Mouse (Mus musculus): Measurements from ENCODE around the gene Tmcc2.

The Tmcc2 gene

DNA sequence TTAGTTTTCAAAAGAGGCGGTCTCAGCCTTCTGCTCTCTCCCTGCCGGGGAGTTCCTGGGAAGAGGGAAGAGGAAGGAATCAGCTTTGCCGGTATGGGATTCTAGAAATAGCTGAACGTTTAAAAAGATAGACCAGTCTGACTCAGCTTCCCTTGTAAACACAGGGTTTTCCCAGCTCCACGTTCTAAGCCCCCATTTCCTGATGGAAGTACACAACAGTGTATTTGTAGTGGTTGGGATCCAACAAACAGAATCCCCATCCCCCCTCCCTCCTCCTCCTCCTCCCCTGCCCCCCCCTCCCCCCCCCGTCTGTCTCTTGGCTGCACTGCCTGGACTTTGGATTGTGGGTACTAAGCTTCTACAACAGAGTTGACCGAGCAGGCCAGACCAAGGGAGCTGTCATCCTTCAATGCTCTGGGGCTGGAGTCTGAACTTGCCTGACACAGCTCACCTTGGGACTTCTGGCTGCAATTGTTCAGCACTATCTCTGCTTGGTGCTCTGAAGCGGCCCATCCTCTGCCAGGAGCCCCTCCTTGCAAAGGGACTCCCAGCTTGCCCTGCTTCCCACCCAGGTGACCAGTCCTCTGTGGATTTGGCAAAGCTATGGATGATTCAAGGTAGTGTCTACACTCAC is 52.9 kb downstream of the Tmcc2 start:
- DNase-seq: no peak

DNA sequence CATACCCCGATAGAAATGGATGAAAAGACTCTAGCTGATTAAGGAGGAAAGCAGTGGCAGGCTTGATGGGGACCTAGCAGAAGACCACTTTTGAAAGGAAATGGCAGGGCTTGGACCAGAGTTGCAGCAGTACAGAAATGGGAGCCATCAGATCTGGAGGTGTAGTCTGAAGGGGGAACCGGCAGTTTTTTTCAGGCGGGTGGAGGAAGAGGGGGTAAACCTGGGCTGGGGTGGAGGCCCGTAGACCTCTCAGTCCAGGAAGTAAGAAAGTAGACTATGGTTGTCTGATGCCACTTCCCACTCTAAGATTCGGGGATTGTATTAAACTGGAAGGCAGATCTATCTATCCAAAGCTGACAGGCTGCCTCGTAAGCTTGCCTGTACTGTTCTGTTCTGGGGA is 54.2 kb downstream of the Tmcc2 start:
- no peak for DNase-seq

DNA sequence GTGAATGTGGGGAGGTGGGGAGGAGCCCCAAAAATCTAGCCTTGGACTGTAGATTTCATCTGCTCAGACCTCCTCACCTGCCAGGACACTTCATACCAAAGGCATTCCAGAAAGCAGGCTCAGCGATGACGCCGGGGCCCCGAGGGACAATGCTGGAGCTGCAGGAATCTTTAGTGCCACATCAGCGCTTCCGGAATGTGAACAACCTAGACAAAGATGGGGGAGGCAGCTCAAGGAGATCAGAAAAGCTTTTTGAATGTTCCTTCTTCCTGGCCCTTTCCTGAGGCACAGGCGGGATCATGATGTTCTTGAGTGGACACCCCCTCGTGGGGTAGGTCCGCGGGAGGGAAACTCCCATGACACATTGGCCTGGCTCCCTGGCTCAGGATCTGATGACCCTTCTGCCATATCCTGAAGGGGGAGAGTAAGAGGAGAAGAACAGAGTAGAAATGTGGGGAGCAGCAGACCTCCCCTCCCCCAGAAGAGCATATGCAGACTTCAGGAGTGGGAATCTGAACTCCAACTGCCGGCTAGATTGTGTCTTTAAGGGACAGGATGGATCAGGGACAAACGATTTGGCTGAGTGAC is 55.6 kb downstream of the Tmcc2 start:
- DNase-seq: peak; percentile 31

DNA sequence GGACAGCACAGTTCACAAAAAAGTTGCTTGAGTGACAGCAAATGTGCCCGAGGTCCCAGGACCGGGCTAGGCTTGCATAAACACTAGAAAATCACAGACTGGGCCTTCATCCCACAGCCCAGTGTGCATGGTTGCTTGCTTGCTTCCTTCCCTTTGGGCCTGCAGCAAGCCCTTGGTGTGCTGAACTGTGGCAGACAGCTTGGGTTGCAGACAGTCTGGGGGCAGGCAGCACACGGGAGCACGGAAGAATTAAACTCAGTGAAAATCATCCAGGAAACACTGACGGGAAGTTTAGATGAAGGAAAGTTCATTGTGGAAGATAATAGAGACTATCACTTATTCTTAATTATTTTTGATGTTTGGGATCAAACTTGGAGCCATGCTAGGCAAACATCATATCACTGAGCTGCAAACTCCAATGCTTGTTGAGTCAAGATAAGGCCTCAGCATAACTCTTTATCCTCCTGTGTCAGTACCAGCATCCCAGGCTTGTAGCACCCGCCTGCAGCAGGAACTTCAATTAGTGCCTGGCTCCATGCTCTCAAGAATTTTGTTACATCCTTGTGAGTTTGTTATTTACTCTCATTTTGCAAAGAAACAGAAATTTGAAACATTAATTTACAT is 56.8 kb downstream of the Tmcc2 start:
- DNase-seq: no peak

DNA sequence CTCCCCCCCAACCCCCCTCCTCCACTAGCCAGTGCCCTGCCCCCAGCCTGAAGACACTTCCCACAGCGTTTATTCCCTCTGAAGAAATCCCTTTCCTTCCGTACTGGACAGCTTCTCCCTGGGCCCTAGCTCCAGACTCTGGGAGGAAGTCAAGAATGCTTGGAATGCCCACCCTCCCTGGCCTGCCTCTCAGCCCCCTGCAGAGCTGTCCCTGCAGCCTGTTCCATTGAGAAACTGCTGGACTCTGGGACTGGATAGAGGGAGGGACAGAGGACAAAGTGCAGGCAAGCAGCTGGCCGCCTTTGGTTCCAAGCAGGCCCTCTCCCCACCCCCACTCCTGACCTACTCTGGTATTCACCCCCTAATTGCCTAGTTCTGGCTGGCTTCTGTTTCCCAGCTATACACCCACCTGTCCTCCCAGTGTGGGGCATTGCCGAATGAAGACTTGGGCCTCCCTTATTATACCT is 57.4 kb downstream of the Tmcc2 start:
- DNase-seq: peak; percentile 86

DNA sequence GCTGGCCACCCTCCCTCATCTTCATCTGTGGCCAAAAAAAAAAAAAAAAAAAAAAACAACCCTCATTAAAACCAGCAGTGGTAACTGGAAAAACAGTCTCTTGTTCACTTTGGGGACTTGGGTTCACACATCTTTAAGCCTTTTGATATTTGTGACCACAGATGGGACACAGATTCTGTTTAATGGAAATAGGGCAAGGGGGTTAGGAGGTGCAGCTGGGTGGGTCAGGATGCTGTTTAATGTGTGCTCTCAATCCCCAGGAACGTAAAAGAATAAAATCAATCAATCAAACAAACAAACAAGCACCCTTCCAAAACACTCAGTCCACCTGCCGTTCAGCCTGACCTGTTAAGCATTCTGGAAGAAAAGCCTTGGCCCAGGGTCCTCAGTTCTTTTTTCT is 57.9 kb downstream of the Tmcc2 start:
- no peak for DNase-seq

DNA sequence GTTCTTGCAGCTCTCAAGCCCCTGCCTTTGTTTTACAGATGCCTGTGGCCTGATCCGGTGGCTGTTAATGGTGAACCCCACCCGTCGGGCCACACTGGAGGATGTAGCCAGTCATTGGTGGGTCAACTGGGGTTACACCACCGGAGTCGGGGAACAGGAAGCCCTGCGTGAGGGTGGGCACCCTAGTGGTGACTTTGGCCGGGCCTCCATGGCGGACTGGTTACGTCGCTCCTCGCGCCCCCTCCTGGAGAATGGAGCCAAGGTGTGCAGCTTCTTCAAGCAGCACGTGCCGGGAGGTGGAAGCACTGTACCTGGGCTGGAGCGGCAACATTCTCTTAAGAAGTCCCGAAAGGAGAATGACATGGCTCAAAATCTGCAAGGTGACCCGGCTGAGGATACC is 59.8 kb downstream of the Tmcc2 start:
- DNase-seq: no peak

DNA sequence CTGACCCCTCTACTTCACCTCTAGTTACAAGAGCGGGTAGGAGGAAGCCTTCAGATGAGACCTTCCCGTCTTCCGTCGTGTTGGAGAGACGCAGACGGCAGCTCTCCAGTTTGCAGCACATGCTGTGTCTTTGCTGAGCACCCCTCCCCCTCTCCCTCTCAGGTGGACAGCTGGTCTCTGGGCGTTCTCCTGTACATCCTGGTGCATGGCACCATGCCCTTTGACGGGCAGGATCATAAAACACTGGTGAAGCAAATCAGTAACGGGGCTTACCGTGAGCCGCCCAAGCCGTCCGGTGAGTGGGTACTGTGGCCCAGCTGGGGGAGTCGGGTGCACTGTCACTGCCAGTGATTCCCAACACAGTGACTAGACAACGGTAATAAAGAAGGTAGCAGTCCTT is 60.7 kb downstream of the Tmcc2 start:
- DNase-seq: no peak

DNA sequence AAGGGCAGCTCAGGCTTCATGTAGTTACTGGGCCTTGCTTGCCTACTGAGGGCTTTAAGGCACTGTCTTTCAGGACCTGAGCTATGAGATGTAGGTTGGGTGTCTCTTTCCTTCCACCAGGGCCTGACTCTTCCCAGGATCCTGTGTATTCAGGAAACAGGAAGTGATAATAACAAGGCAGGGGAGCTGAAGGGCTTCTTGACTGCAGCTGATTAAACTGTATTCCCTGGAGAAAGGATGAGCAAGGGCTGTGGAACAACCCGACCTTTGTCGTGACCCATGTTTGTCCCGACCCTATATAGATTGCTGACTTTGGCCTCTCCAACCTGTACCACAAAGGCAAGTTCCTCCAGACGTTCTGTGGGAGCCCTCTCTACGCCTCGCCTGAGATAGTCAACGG is 61.4 kb downstream of the Tmcc2 start:
- no peak for DNase-seq

DNA sequence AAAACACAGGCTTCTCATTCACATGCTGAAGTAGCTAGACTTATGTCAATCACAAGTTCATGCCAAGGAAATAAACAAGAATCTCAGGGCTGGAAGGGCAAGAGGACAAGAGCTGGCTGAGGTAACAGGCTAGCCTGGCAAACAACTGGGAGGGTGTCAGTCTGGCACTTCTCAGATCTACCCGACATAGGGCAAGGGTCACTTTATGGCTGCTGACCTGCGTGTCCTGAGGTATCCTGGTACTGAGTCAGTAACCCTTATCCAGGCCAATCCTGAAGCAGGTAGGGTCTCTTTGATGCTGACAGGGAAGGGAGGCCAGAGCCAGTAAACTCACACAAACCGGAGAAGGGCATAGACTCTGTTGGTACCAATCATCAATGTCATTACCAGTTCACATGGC is 62.5 kb downstream of the Tmcc2 start:
- no peak for DNase-seq

DNA sequence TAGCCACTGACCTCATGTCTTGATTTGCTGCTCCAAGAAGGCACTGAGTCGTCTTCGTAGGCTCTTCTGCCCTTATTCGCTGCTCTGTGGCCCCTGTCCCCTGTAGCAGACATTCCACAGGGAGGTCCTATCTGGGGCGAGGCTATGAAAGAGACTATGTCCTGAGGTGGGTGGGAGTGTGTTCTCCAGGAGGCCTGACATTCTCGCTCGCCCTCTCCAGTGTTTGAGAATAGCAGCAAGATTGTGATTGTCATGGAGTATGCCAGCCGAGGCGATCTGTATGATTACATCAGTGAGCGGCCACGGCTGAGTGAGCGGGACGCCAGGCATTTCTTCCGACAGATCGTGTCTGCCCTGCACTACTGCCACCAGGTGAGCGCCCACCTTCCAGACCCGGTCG is 63.6 kb downstream of the Tmcc2 start:
- DNase-seq: no peak

DNA sequence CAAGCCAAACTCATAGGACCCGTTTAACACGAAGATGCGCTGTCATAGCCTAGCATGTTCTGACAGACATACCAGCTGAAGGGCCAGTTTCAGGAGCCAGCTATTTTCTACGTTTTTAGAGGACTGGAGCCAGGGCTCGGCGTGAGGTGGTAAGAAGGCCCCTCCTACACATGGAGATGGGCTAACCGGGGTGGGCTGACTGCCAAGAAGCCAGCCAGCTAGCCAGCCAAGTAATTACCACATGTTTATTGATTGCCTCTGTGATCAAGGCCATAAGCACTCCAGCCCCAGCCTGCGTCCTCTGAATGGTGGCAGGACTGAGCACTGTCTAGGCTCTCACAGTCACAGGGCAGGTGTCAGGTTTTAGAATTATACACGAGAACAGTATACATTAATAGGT is 64.3 kb downstream of the Tmcc2 start:
- no peak for DNase-seq

DNA sequence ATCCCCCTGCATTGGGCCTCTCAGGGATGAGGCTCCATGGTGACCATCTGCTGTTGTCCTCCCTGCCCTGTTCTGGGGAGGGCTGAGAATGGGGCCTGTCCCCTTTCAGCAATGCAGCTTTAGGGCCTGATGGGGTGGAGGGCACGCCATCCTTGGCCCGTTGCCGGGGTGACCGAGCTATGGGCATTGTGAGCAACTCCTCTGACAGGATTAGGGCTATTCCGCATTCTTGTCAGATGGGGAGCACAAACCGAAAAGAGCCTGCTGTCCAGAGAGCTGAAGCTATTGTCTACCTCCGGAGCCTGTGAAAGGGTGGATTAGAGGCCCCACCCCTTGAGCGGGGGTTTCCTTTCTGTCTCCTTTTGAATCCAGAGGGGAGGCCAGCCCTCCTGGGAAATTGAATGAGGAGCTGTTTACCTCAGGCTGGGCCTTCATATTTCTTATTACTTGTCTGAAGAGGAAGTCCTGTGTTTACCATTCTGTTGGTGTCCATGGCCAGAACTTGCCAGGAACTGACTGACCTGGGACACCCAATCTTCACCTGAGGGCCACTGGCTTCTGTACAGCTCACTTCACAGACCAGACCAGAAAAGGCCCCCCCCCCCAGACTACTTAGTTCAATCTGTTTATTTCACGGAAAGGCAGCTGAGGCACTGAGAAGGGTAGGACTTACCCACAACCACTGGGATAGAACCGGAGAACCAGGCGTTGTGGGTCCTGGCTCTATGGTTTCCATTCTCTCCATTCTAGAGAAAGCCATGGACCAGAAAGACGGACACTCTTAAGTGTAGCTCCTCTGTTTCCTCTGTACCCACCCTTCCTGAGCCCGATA is 68.2 kb downstream of the Tmcc2 start:
- peak; percentile 77 for DNase-seq

DNA sequence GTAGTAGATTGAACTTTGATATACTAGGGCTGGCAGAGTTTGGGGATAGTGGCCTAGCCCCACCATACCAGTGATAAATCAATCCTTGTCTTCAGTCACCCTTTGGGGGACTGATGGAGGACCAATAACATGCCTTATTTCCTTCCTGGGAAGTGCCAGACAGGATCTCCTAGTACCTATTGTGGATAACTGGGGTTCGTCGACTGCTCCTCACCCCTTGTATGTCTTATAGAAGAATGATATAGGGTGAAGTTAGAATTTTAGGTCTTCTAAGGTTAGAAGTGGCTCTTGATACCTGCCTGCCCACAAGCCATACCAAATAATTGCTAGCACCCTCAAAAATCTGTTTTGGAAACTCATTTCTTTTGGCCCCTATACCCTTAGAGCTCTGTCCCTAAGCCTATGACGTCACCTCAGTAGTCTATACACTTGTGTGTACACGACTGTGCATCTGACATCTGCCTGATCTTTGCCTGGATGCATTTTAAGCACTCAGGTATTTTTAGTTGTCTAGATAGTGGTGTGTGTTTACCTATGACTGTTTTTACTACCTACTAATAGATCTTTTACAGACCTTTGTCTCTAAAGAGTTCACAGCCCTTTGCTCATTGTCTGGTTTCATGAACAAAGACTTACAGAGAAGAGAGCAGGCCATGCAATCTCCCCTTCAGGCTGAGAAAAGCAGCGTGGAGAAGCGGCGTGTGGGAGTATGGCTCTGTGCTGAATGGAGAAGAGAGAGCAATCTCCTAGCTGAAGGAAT is 69.1 kb downstream of the Tmcc2 start:
- no peak for DNase-seq

DNA sequence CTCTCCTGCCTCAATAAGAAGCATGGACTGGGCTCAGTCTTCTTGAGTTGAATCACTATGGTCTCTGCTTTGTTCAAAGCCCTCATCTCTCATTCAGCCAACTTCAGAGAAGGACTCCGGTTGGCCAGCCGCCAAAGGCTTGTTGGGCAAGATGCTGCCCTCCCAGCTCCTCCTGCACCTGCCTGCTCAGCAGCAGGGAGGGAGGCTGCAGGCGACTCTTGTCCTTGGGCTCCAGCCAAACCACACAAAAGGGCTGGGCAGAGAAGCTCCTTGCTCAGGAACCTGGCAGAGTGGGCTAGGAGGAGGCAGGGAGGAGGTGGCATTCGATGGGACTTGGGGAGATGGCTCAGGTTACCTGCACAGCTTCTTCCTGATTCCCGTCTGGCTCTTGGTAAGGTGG is 71.8 kb downstream of the Tmcc2 start:
- peak; percentile 89 for DNase-seq

DNA sequence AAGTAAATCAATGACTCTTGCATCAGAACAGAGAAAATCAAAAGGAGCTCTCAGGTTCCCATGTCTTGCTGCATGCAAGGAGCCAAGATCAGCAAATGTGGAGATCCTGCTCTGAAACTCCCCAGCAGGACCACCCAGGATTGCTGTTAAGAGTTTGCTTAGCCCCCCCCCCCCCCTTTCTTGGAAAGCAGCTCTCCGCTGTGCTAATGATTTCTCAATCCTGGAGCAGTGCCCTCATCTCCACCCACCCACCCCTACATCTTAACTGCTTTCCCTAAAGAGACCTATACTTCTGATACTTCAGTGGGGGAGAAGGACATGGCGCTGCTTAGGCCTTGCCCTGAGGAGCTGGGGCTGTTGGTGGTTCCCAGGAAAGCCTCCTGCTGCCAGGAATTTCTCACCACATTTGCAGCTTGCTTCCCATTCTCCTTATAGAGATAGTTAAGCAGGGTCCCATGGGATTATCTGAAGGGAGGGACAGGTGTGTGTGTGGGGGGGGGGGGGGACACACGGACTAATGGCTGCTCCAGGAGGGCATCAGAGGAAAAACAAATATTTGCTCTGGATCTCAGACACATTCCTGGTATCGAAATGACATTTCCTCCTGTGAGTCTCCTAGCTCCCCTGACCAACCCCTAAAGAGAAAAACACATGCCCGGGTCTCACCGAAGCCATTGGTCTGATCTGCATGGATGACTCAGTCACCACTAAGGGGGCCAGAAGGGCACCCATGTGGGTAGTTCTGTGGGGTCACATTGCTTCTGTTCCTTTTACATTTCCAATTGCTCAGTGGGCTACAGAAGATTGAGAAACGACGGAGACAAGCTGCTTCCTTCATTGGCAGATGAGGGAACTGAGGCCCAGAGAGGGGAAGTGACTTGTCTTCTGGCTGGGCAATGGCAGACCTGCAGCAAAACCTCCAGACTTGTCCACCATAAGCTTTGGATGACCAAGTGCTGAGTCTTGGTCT is 72.9 kb downstream of the Tmcc2 start:
- DNase-seq: no peak

DNA sequence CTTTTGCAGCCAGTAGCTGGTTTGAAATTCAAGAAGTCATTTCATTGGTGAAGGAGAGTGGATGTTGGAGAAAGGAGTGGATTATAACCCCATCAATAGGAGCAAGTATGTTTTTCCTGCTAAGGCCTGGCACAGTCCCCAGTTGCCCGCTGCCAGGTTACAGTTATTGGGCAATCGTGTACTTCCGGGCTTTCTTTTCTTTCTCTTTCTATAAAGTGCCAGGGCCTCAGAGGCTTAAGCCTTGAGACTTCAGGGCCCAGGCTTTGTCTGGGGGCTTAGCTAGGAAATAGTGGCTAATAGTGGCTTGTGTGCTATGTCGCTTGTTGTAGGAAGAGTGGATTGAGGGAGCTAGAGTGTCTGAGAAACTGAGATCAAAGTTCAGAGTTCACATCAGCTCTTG is 73.7 kb downstream of the Tmcc2 start:
- DNase-seq: peak; percentile 77

DNA sequence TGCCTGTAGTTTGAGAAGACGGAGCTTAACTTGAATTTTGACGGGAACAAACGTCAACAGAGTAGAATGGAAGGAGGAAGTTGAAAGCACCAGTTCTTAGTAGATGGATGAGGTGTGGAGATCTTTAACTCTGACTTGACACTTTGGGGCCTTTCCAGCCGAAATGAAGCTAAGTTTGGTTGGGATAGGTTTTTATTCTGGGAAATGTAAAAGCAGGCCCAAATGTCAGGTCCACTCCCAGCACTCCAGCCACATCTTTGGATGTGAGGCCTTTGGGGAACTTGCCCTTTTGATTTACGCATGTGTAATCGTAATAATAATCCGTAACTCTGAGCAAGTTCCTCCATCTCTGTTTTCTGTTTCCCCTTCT is 74.5 kb downstream of the Tmcc2 start:
- DNase-seq: no peak

DNA sequence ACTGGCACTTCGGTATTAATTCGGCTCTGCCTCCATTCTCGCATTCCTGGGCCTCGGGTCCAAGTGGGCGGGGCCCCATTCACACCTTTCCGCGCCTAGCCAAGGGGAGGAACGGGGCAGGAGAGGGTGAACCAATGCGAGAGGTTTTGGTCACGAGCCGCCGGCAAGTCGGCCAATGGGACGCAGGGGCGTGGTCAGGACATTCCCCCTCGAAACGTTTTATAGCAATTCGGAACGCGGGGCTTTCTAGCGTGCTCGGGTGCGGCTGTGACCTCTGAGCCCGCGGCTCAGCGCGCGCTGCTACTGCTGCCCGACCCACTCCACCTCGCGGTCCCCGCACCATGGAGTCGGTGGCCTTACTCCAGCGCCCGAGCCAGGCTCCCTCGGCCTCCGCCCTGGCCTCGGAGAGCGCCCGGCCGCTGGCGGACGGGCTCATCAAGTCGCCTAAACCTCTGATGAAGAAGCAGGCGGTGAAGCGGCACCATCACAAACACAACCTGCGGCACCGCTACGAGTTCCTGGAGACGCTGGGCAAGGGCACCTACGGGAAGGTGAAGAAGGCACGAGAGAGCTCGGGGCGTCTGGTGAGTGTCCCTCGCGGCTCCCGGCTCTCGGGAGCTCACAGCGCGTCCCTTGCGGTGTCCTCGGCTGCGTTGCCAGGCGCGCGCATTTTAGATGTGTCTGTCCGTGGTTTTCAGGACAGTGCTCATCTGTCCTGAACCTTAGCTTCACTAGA is 75.0 kb downstream of the Tmcc2 start, which contains the start of gene Nuak2:
Nuak2 (plus strand) TSS at position 238 of the 736 bp plus-strand sequence.
- DNase-seq: peak; percentile 93

DNA sequence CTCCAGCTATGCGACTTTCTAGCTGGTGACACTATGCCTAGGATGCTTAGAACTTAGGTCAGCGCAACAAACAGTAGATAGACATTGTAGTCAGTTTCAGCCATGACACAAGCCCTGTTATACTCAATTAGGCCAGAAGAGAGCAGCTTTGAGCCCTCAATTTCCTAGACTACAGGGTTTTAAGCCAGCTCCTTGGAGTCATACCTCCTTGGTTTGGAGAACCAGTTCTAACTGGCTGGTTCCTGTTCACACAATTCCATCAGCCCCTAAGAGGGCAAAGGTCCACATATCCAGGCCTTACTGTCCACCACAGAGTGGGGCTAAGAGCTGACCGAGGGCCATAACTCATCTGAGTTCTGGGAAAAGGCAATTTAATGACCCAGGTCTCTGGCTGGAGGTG is 78.4 kb downstream of the Tmcc2 start:
- DNase-seq: peak; percentile 85

DNA sequence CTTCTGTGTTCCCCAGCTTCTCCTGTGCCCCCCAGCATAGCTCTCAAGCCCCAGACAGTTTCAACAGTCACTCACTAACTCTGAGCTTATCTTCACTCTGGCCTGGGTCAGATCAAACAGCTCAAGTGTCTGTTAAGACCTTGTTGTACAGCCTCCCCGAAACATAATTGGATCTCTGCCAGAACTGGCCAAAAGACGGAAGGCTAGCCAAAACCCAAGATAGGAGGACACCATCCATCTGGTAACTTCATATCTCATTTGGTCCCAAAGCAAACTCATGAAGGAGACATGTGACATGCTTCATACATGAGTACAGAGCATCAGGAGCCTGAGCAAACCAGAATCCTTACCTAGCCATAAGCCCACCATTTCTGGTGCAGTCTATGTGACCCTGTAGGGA is 79.0 kb downstream of the Tmcc2 start:
- peak; percentile 41 for DNase-seq

Measured in lung, postnatal 10 days (tissue).